Mouse (Mus musculus): ENCODE measurements around the gene Psg21.

- TF ChIP-seq CTCF (IDR thresholded peaks at IDR 0.05; ENCODE audit: low read depth, low read length): no peak
- no peak for TF ChIP-seq POLR2A (IDR thresholded peaks at IDR 0.05; ENCODE audit: borderline replicate concordance, low read depth, low read length)
Observed at GRCm38 (mm10) chr7:18686085-18686484, 29.6 kb upstream of the Psg21 start, which contains the start of gene Psg20.

Data from bone marrow macrophage, adult 2 months (primary cell).